Mouse (Mus musculus): ENCODE data around the gene Cfap45. TPM values are rescaled to one million over a fixed set of nuclear protein-coding genes. Genes with fewer than 3 reads are reported as not detected.

Cfap45 gene
- 0.77 and 1.3 TPM in 2 replicates for polyA plus RNA-seq (2015; fragmentation: Nextera tagmentation; extraction: Ambion mirVana)

DNA sequence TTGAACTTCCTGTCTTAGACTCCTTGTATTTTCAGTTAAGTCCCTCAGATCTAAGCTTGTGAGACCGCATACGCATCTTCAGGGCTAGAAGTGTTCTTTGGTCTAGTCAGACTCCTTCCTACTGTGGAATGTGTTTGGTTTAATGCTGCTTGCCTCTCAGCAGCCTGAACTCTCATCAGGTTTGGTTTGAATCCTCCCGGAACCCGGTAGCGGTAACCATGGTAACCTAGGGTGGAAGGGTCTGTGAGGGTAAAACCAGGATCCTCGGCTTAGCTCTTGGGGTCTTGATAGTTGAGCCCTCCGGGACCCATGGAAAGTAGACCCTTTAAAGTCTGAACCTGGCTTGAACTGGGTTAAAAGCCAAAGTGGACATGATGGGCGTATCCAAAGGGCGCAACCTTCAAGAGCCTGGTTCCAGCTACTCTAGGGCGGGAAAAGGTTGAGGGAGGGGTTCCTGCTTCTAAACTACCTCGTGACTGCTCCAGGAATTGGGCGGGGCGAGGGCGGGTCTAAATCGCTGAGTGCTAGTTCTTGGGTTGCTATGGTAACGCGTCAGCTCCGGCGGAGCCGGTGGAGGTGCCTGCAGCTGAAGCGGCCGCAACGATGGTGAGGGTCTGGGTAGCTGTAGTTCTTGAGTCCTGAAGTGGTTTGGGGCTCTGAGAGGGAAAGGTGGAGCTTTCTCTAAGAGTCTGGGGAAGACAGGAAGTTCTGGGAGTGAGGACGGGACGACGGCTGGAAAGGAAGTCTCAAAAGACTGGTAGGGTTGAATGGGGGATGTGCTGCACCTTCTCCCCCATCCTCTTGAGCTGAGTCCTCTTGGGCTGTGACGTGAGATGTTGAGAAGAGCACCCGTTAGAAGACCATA, at the start of gene Cfap45:
TSS of gene Cfap45 (plus strand) at position 226 of the 865 bp plus-strand sequence.
- no peaks in the 10 kb centered on the region for H3K27me3 ChIP-seq (replicated peaks; ENCODE audit: control insufficient read depth, insufficient read depth, low read length)

GRCm38 (mm10) chr1:172472909-172473308, 47.7 kb upstream of the Cfap45 start:
- Histone ChIP-seq H3K4me2 (replicated peaks; ENCODE audit: low read depth) (no peak overlapping the region), H3K4me1 (replicated peaks; ENCODE audit: control insufficient read depth, insufficient read depth, low read length) (0 out of 2 replicates have a peak, but pooled peaks cover 5% of the 10 kb centered on the region), H3K27me3 (replicated peaks; ENCODE audit: control insufficient read depth, insufficient read depth, low read length) (no peaks in the 10 kb centered on the region), H3K9ac (ENCODE audit: low read depth, low read length) (no peak overlapping the region), H3K4me3 (ENCODE audit: low read depth, low read length) (no peak overlapping the region), H3K9me3 (ENCODE audit: control insufficient read depth) (no peaks in the 10 kb centered on the region), H3K27ac (ENCODE audit: low read depth, low read length) (no peak overlapping the region), H3K36me3 (ENCODE audit: control insufficient read depth, insufficient read depth) (no peaks in the 10 kb centered on the region)
- ATAC-seq: no peak
- no peak for TF ChIP-seq CTCF (IDR thresholded peaks at IDR 0.05; ENCODE audit: low read depth)

More for the DNA sequence above, at the start of gene Cfap45:
- H3K4me1 ChIP-seq (replicated peaks; ENCODE audit: control insufficient read depth, insufficient read depth, low read length): no peaks in the 10 kb centered on the region
- peak within 1 kb of the TSS; percentile 60 for H3K4me2 ChIP-seq (replicated peaks; ENCODE audit: low read depth)
- no peaks in the 10 kb centered on the region for H3K9me3 ChIP-seq (ENCODE audit: control insufficient read depth)
- WGBS: 6% methylated on average over 28 of the region's 28 CpGs
- TF ChIP-seq CTCF (IDR thresholded peaks at IDR 0.05; ENCODE audit: low read depth): no peak
- H3K36me3 ChIP-seq (ENCODE audit: control insufficient read depth, insufficient read depth): no peaks in the 10 kb centered on the region
- H3K4me3 ChIP-seq (ENCODE audit: low read depth, low read length): peak within 1 kb of the TSS; percentile 31
- ATAC-seq: peak; percentile 59
- no peak within 1 kb of the TSS; the same call in 1 of the 2 replicates for H3K9ac ChIP-seq (ENCODE audit: low read depth, low read length)
- H3K27ac ChIP-seq (ENCODE audit: low read depth, low read length): no peak within 1 kb of the TSS

GRCm38 (mm10) chr1:172474196-172474595, 46.4 kb upstream of the Cfap45 start:
- no peak overlapping the region for H3K4me2 ChIP-seq (replicated peaks; ENCODE audit: low read depth)
- H3K9me3 ChIP-seq (ENCODE audit: control insufficient read depth): no peaks in the 10 kb centered on the region
- 0 out of 2 replicates have a peak, but pooled peaks cover 5% of the 10 kb centered on the region for H3K4me1 ChIP-seq (replicated peaks; ENCODE audit: control insufficient read depth, insufficient read depth, low read length)
- H3K27ac ChIP-seq (ENCODE audit: low read depth, low read length): no peak overlapping the region
- H3K9ac ChIP-seq (ENCODE audit: low read depth, low read length): no peak overlapping the region
- ATAC-seq: no peak
- H3K27me3 ChIP-seq (replicated peaks; ENCODE audit: control insufficient read depth, insufficient read depth, low read length): no peaks in the 10 kb centered on the region
- H3K4me3 ChIP-seq (ENCODE audit: low read depth, low read length): no peak overlapping the region
- TF ChIP-seq CTCF (IDR thresholded peaks at IDR 0.05; ENCODE audit: low read depth): no peak
- WGBS: 86% methylated on average over 3 of the region's 3 CpGs
- no peaks in the 10 kb centered on the region for H3K36me3 ChIP-seq (ENCODE audit: control insufficient read depth, insufficient read depth)

- 31% methylated on average over 7 of the region's 7 CpGs for WGBS
Measured at GRCm38 (mm10) chr1:172475054-172475741, 45.4 kb upstream of the Cfap45 start, which contains the start of gene Slamf9. Gene Slamf9 (plus strand): TSS chr1:172475358.

DNA sequence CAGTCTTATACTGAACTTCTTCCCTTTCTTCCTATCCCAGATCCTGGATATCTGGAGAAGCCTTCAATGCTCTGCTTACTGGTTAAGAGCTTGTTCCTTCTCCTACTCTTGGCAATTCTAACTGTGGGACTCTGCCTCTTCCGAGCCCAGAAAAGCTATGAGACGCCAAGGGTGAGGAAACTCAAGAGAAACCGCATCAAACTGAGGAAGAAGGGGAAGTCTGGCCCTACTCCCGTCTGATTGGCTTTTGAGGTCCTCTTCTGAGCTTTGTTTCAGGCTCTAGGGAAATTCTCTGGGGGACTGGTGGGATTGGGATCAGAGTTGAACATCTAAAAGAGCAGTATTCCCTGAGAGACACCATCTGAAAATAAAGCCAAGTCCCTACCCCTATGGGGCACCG, 42.6 kb upstream of the Cfap45 start:
- H3K4me1 ChIP-seq (replicated peaks; ENCODE audit: control insufficient read depth, insufficient read depth, low read length): 0 out of 2 replicates have a peak, but pooled peaks cover 5% of the 10 kb centered on the region
- WGBS: 79% methylated on average over 5 of the region's 5 CpGs
- no peak overlapping the region for H3K4me2 ChIP-seq (replicated peaks; ENCODE audit: low read depth)
- H3K27me3 ChIP-seq (replicated peaks; ENCODE audit: control insufficient read depth, insufficient read depth, low read length): no peaks in the 10 kb centered on the region
- no peak overlapping the region for H3K27ac ChIP-seq (ENCODE audit: low read depth, low read length)
- no peak overlapping the region for H3K4me3 ChIP-seq (ENCODE audit: low read depth, low read length)
- no peak overlapping the region for H3K9ac ChIP-seq (ENCODE audit: low read depth, low read length)
- TF ChIP-seq CTCF (IDR thresholded peaks at IDR 0.05; ENCODE audit: low read depth): no peak
- no peak for ATAC-seq
- H3K36me3 ChIP-seq (ENCODE audit: control insufficient read depth, insufficient read depth): no peaks in the 10 kb centered on the region
- H3K9me3 ChIP-seq (ENCODE audit: control insufficient read depth): no peaks in the 10 kb centered on the region

More at GRCm38 (mm10) chr1:172475054-172475741, 45.4 kb upstream of the Cfap45 start, which contains the start of gene Slamf9:
- TF ChIP-seq CTCF (IDR thresholded peaks at IDR 0.05; ENCODE audit: low read depth): no peak
- Histone ChIP-seq H3K9me3 (ENCODE audit: control insufficient read depth) (no peaks in the 10 kb centered on the region), H3K4me2 (replicated peaks; ENCODE audit: low read depth) (no peak within 1 kb of the TSS), H3K9ac (ENCODE audit: low read depth, low read length) (no peak within 1 kb of the TSS), H3K36me3 (ENCODE audit: control insufficient read depth, insufficient read depth) (no peaks in the 10 kb centered on the region), H3K4me3 (ENCODE audit: low read depth, low read length) (no peak within 1 kb of the TSS), H3K27ac (ENCODE audit: low read depth, low read length) (no peak within 1 kb of the TSS), H3K4me1 (replicated peaks; ENCODE audit: control insufficient read depth, insufficient read depth, low read length) (0 out of 2 replicates have a peak, but pooled peaks cover 5% of the 10 kb centered on the region), H3K27me3 (replicated peaks; ENCODE audit: control insufficient read depth, insufficient read depth, low read length) (no peaks in the 10 kb centered on the region)
- ATAC-seq: peak; percentile 55; the same call in 1 of the 2 replicates

DNA sequence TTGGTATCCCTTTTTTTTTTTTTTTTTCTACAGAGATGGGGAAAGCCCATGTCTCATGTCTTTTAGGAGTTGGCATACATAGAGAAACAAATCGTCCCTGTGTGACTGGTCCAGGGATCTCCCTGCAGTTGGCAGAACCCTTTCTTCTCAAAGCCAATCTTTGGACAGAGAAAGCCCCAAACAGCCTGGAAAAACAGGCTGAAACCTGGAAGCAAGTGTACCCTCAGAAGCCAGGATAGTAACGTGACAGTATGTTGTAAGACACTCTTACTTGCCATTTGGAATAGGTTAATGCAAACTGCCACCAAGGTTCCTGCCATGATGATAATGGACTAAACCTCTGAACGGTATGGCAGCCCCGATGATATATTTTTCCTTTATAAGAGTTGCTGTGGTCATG, 40.2 kb upstream of the Cfap45 start:
- H3K9ac ChIP-seq (ENCODE audit: low read depth, low read length): no peak overlapping the region
- 0 out of 2 replicates have a peak, but pooled peaks cover 10% of the 10 kb centered on the region for H3K36me3 ChIP-seq (ENCODE audit: control insufficient read depth, insufficient read depth)
- WGBS: 88% methylated on average over 4 of the region's 4 CpGs
- H3K4me2 ChIP-seq (replicated peaks; ENCODE audit: low read depth): no peak overlapping the region
- no peak overlapping the region for H3K4me3 ChIP-seq (ENCODE audit: low read depth, low read length)
- ATAC-seq: no peak
- H3K27me3 ChIP-seq (replicated peaks; ENCODE audit: control insufficient read depth, insufficient read depth, low read length): no peaks in the 10 kb centered on the region
- peaks cover 6% of the 10 kb centered on the region; the same call in 1 of the 2 replicates for H3K4me1 ChIP-seq (replicated peaks; ENCODE audit: control insufficient read depth, insufficient read depth, low read length)
- no peak for TF ChIP-seq CTCF (IDR thresholded peaks at IDR 0.05; ENCODE audit: low read depth)
- no peak overlapping the region for H3K27ac ChIP-seq (ENCODE audit: low read depth, low read length)
- no peaks in the 10 kb centered on the region for H3K9me3 ChIP-seq (ENCODE audit: control insufficient read depth)
